Mouse (Mus musculus) frontal cortex, postnatal 25 days (tissue): Measurements from ENCODE around the gene Smyd3.

Experiments used
- DNase-seq, 2 experiments: peaks; one replicate each; pipeline ENCODE4 v3.0.0; 2022; ENCODE audit warnings: low spot score in 2 of 2

The Smyd3 gene

GRCm38 (mm10) chr1:179231777-179232661 is 285.8 kb downstream of the Smyd3 start:
- DNase-seq, result peak; percentile 68 to 72

GRCm38 (mm10) chr1:179229515-179229914 is 288.3 kb downstream of the Smyd3 start:
- no peak for DNase-seq

GRCm38 (mm10) chr1:179220290-179220689 is 297.6 kb downstream of the Smyd3 start:
- no peak for DNase-seq

- no peak for DNase-seq
These were observed 299.8 kb downstream of the Smyd3 start for GRCm38 (mm10) chr1:179218061-179218460.

- DNase-seq, result no peak
These were observed 300.8 kb downstream of the Smyd3 start for GRCm38 (mm10) chr1:179217036-179217435.

GRCm38 (mm10) chr1:179213381-179213780 is 304.5 kb downstream of the Smyd3 start:
- no peak for DNase-seq

GRCm38 (mm10) chr1:179212295-179212694 is 305.5 kb downstream of the Smyd3 start:
- no peak for DNase-seq

- DNase-seq, result no peak
These were observed 306.5 kb downstream of the Smyd3 start for GRCm38 (mm10) chr1:179211313-179211712.

- no peak for DNase-seq
These were observed 309.8 kb downstream of the Smyd3 start for GRCm38 (mm10) chr1:179207846-179208595.

- no peak for DNase-seq
These were observed 310.6 kb downstream of the Smyd3 start for GRCm38 (mm10) chr1:179207180-179207741.

- no peak for DNase-seq
These were observed 319.2 kb downstream of the Smyd3 start for GRCm38 (mm10) chr1:179198517-179199200.

- no peak for DNase-seq
These were observed 319.9 kb downstream of the Smyd3 start for GRCm38 (mm10) chr1:179197821-179198516.

GRCm38 (mm10) chr1:179197156-179197555 is 320.7 kb downstream of the Smyd3 start:
- DNase-seq, result no peak

- DNase-seq, result no peak
These were observed 321.4 kb downstream of the Smyd3 start for GRCm38 (mm10) chr1:179196422-179196821.

GRCm38 (mm10) chr1:179192781-179193180 is 325.1 kb downstream of the Smyd3 start:
- no peak for DNase-seq

GRCm38 (mm10) chr1:179190837-179191236 is 327.0 kb downstream of the Smyd3 start:
- no peak for DNase-seq

- DNase-seq, result no peak
These were observed 330.7 kb downstream of the Smyd3 start for GRCm38 (mm10) chr1:179187171-179187570.

GRCm38 (mm10) chr1:179184631-179185030 is 333.2 kb downstream of the Smyd3 start:
- no peak for DNase-seq

GRCm38 (mm10) chr1:179183499-179183898 is 334.3 kb downstream of the Smyd3 start:
- DNase-seq, result no peak

GRCm38 (mm10) chr1:179180546-179180945 is 337.3 kb downstream of the Smyd3 start:
- DNase-seq, result no peak
